Mouse (Mus musculus): Measurements from ENCODE around the gene Grik3.

GRCm38 (mm10) chr4:125656031-125656430 lies 165.5 kb downstream of the Grik3 start:
- TF ChIP-seq CTCF (IDR thresholded peaks at IDR 0.05; ENCODE audit: low read depth) = no peak
- no peak for TF ChIP-seq EP300 (IDR thresholded peaks at IDR 0.05; ENCODE audit: low read depth)
